Mouse (Mus musculus) cerebellum, adult 11-12 months (tissue): ENCODE results near the gene ccdc198.
A peak's percentile ranks its signal among the peaks of the same experiment; 100 is the strongest.

ENCODE experiments used
- DNase-seq: peaks from one replicate; pipeline ENCODE4 v3.0.0; 2022

The ccdc198 gene

GRCm38 (mm10) chr14:49186270-49186669, 59.0 kb downstream of the ccdc198 start:
- no peak for DNase-seq

GRCm38 (mm10) chr14:49179736-49180135, 65.5 kb downstream of the ccdc198 start:
- DNase-seq: no peak

- no peak for DNase-seq
Measured at GRCm38 (mm10) chr14:49173290-49174135, 71.8 kb downstream of the ccdc198 start.

- peak; percentile 55 for DNase-seq
Measured at GRCm38 (mm10) chr14:49172582-49172988, 72.7 kb downstream of the ccdc198 start.

- peak; percentile 96 for DNase-seq
Measured at GRCm38 (mm10) chr14:49171867-49172581, 73.2 kb downstream of the ccdc198 start, which contains the start of gene Naa30. Naa30 (plus strand) TSS chr14:49172226.

GRCm38 (mm10) chr14:49171286-49171685, 74.0 kb downstream of the ccdc198 start:
- no peak for DNase-seq
